Mouse (Mus musculus): ENCODE data around the gene Gm20388. TPM values are rescaled to one million over a fixed set of nuclear protein-coding genes. Genes with fewer than 3 reads are reported as not detected.
A peak's percentile ranks its signal among the peaks of the same experiment; 100 is the strongest.
"Not testable (repeated sequence)": the region's sequence is repeated elsewhere in the genome, so short reads cannot be mapped to it uniquely, and the experiment has no call there.

The Gm20388 gene
- polyA plus RNA-seq, 1 experiment from 2014 or later: 1.7 TPM

DNA sequence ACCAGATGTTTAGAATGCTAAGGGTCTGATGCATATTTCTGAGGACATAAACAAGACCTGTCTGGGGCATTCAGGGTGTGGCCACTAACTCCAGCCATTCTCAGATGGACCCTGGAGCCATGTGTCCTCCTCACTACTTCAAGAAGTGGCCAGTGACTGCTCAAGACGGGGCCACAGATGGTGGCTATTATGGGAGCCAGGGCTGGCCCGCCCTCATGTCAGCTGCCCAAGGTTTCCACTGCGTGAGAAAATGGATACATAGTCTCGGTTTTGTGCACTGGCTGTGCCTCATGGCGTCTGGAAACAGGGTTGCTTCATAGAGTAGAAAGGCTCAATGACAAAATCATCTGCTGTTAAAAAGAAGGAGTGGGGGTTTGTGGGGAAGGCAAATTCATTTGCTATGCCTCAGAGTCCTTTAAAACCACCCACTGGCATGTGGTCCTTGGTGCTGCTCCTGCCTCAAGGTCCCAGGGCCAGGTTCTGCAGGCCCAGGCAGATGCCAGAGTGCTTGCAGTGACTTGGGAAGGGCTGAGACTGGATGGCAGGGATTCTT is 1222.4 kb downstream of the Gm20388 start:
- no peaks in the 10 kb centered on the region for H3K36me3 ChIP-seq
- no peak for DNase-seq (ENCODE audit: low spot score)
- H3K27me3 ChIP-seq (ENCODE audit: insufficient read depth, poor library complexity, severe bottlenecking): peaks cover 65% of the 10 kb centered on the region
- peaks cover 13% of the 10 kb centered on the region for H3K4me1 ChIP-seq (replicated peaks)
- H3K9me3 ChIP-seq: peaks cover 9% of the 10 kb centered on the region
- H3K4me3 ChIP-seq: no peak overlapping the region
- WGBS: 68% methylated on average over 5 of the region's 5 CpGs
- no peak overlapping the region for H3K27ac ChIP-seq

DNA sequence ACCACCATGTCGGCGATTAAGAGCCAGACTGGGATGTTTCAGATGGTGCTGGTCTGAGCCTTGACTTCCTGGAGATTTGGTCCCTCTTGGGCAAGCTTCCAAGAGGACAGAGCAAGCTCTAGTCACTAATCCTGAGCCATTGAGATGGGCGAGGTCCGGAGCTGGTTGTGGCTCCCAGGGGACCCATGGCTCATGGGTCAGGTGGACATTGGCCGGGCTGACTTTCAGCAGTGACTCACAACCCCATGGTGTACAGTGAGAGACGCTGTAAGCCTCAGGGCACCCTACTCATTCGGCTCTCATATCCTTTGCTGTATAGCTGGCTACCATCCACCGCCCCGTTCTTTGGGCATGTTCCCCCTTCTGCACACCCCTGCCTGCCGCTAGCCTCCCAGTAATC is 1223.5 kb downstream of the Gm20388 start:
- Histone ChIP-seq H3K36me3 (no peaks in the 10 kb centered on the region), H3K4me3 (no peak overlapping the region), H3K4me1 (replicated peaks) (peaks cover 2% of the 10 kb centered on the region; the same call in 1 of the 2 replicates), H3K27me3 (ENCODE audit: insufficient read depth, poor library complexity, severe bottlenecking) (peaks cover 55% of the 10 kb centered on the region), H3K9me3 (peaks cover 14% of the 10 kb centered on the region), H3K27ac (no peak overlapping the region)
- 87% methylated on average over 10 of the region's 10 CpGs for WGBS
- no peak for DNase-seq (ENCODE audit: low spot score)

DNA sequence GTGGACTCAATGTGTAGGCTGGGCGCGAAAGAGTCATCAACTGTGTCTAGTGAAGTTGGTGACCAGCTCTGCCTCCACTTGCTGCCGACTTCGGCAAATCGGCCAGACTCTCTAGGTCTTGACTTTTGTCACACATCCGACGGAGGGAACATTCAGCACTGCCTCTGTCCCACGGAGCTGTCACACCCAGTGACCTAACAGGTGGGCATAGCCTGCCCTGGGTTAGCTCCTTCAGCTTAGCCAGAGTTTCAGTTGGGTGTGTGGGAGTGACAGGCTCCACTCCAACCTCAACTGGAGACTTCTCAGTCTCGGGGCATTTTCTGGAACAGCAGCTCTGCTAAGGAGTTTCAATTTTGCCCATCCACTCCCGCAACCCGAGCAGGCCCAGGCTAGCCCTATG is 1223.9 kb downstream of the Gm20388 start:
- Histone ChIP-seq H3K9me3 (peaks cover 14% of the 10 kb centered on the region), H3K27me3 (ENCODE audit: insufficient read depth, poor library complexity, severe bottlenecking) (peaks cover 51% of the 10 kb centered on the region), H3K36me3 (no peaks in the 10 kb centered on the region), H3K4me1 (replicated peaks) (no peaks in the 10 kb centered on the region), H3K4me3 (no peak overlapping the region), H3K27ac (no peak overlapping the region)
- 88% methylated on average over 11 of the region's 11 CpGs for WGBS
- DNase-seq (ENCODE audit: low spot score): no peak

- Histone ChIP-seq H3K9me3 (peaks cover 14% of the 10 kb centered on the region), H3K27ac (no peak overlapping the region), H3K4me3 (no peak overlapping the region), H3K27me3 (ENCODE audit: insufficient read depth, poor library complexity, severe bottlenecking) (peaks cover 28% of the 10 kb centered on the region), H3K36me3 (no peaks in the 10 kb centered on the region), H3K4me1 (replicated peaks) (no peaks in the 10 kb centered on the region)
- WGBS: 93% methylated on average over 6 of the region's 6 CpGs
- DNase-seq (ENCODE audit: low spot score): no peak
Observed at GRCm38 (mm10) chr8:121136856-121137255, 1226.2 kb downstream of the Gm20388 start.

GRCm38 (mm10) chr8:121145457-121146134 is 1235.0 kb downstream of the Gm20388 start:
- not testable (repeated sequence) for H3K36me3 ChIP-seq; H3K4me3 ChIP-seq; H3K27ac ChIP-seq; H3K9me3 ChIP-seq; H3K4me1 ChIP-seq (replicated peaks); DNase-seq (ENCODE audit: low spot score)
- 78% methylated on average over 5 of the region's 6 CpGs for WGBS
- peaks cover 35% of the 10 kb centered on the region for H3K27me3 ChIP-seq (ENCODE audit: insufficient read depth, poor library complexity, severe bottlenecking)

- Histone ChIP-seq H3K36me3 (no peaks in the 10 kb centered on the region), H3K27me3 (ENCODE audit: insufficient read depth, poor library complexity, severe bottlenecking) (peaks cover 30% of the 10 kb centered on the region), H3K4me3 (no peak overlapping the region), H3K9me3 (no peaks in the 10 kb centered on the region), H3K4me1 (replicated peaks) (0 out of 2 replicates have a peak, but pooled peaks cover 6% of the 10 kb centered on the region), H3K27ac (no peak overlapping the region)
- no peak for DNase-seq (ENCODE audit: low spot score)
- WGBS: 48% methylated on average over 8 of the region's 8 CpGs
Observed at GRCm38 (mm10) chr8:121148573-121149083, 1238.0 kb downstream of the Gm20388 start.

DNA sequence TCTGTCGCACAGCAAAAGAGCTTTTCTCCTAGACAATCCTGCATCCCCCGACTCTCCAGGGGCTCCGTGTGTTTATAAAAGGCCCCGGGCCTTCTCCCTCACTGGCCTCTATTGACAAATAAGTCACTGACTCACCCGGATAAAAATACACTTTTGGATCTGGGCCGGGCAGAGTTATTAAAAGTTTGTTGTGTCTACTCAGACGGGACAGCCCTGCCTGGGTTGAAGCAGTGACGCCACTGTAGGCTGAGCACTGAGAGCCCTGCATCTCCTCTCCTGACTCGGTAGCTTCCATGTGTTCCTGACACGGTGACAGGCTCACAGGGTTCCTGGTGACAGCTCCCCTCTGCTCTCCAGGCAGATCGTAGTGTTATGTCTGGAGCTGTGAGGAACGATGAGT is 1241.8 kb downstream of the Gm20388 start:
- H3K27ac ChIP-seq: no peak overlapping the region
- 0 out of 2 replicates have a peak, but pooled peaks cover 6% of the 10 kb centered on the region for H3K4me1 ChIP-seq (replicated peaks)
- H3K9me3 ChIP-seq: no peaks in the 10 kb centered on the region
- no peak for DNase-seq (ENCODE audit: low spot score)
- no peak overlapping the region for H3K4me3 ChIP-seq
- 66% methylated on average over 12 of the region's 12 CpGs for WGBS
- no peaks in the 10 kb centered on the region for H3K36me3 ChIP-seq
- peaks cover 26% of the 10 kb centered on the region for H3K27me3 ChIP-seq (ENCODE audit: insufficient read depth, poor library complexity, severe bottlenecking)

DNA sequence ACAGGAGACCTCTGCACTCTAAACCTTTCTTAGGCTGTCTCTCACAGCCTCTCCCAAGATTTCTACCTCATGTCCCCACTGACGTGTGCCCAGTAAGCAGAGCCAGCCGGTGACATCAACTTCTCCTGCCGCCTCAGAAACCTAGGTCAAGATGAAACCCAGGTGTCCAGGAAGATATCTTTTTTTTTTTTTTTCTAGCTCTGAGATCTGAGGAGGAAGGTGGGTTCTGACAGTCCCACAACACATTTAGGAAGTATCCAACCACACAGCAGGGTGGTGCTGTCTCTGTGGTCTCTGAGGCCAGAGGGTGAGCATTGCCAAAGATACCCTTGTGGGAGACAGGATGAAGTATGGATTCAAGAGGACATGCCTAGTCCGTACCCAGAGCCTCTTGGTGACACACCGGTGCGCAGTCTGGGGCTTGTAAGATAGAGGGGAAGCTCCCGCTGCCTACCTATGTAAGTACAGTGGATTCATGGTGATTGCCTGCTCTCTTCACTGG is 1246.4 kb downstream of the Gm20388 start:
- Histone ChIP-seq H3K9me3 (no peaks in the 10 kb centered on the region), H3K36me3 (no peaks in the 10 kb centered on the region), H3K27me3 (ENCODE audit: insufficient read depth, poor library complexity, severe bottlenecking) (peaks cover 6% of the 10 kb centered on the region; the same call in 1 of the 2 replicates), H3K4me3 (no peak overlapping the region), H3K27ac (no peak overlapping the region), H3K4me1 (replicated peaks) (0 out of 2 replicates have a peak, but pooled peaks cover 3% of the 10 kb centered on the region)
- no peak for DNase-seq (ENCODE audit: low spot score)
- WGBS: 91% methylated on average over 7 of the region's 7 CpGs

DNA sequence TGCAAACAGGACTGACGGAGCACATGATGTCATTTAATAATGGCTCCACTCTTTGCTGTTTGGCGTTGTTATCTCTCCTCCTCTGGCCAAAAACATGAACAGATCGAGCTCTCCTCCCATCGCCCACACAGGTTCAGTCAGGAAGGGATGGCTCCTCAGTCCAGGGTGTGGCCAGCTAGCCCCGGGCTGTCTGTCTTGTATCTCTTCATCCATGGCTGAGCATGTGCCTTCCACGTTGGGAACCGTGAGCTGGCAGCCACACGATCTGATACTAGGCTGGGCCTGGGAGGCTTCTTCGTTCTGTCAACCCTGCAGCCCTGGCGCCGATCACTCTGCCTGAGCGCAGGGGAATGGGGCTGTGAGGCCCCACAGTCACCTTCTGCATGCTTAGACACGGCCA is 1248.2 kb downstream of the Gm20388 start:
- Histone ChIP-seq H3K4me3 (no peak overlapping the region), H3K9me3 (no peaks in the 10 kb centered on the region), H3K4me1 (replicated peaks) (peaks cover 3% of the 10 kb centered on the region; the same call in 1 of the 2 replicates), H3K27me3 (ENCODE audit: insufficient read depth, poor library complexity, severe bottlenecking) (peaks cover 10% of the 10 kb centered on the region; the same call in 1 of the 2 replicates), H3K27ac (0 out of 2 replicates have a peak overlapping the region, but pooled peaks have one; percentile 2), H3K36me3 (no peaks in the 10 kb centered on the region)
- DNase-seq (ENCODE audit: low spot score): no peak
- 86% methylated on average over 13 of the region's 13 CpGs for WGBS

DNA sequence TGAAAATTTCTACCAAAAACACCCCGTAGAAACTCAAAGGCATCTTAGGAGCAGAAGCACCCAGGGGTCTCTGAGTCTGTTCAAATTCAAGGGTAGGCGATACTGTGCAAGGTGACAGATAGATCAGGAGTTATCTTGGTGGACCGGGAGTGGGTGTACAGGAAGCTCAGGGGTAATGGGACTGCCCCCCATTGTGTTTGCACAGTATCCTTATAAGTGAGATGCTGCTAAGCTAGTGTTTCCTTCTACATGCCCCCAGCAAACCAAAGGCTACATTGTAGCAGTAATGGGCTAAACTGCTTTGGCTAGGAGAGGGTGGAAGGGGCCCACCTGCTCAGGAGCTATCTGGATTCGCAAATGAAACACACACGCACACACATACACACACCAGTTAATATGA is 1250.8 kb downstream of the Gm20388 start:
- peaks cover 10% of the 10 kb centered on the region; the same call in 1 of the 2 replicates for H3K27me3 ChIP-seq (ENCODE audit: insufficient read depth, poor library complexity, severe bottlenecking)
- H3K4me1 ChIP-seq (replicated peaks): peaks cover 16% of the 10 kb centered on the region
- no peak for DNase-seq (ENCODE audit: low spot score)
- H3K4me3 ChIP-seq: no peak overlapping the region
- 95% methylated on average over 5 of the region's 5 CpGs for WGBS
- no peaks in the 10 kb centered on the region for H3K9me3 ChIP-seq
- H3K27ac ChIP-seq: no peak overlapping the region
- H3K36me3 ChIP-seq: no peaks in the 10 kb centered on the region

- WGBS: 73% methylated on average over 4 of the region's 4 CpGs
- Histone ChIP-seq H3K27me3 (ENCODE audit: insufficient read depth, poor library complexity, severe bottlenecking) (peaks cover 10% of the 10 kb centered on the region; the same call in 1 of the 2 replicates), H3K9me3 (no peaks in the 10 kb centered on the region)
Observed at GRCm38 (mm10) chr8:121162413-121162812, 1251.8 kb downstream of the Gm20388 start.

GRCm38 (mm10) chr8:121162906-121163695 is 1252.5 kb downstream of the Gm20388 start:
- H3K4me3 ChIP-seq: no peak overlapping the region
- 82% methylated on average over 11 of the region's 11 CpGs for WGBS
- H3K27me3 ChIP-seq (ENCODE audit: insufficient read depth, poor library complexity, severe bottlenecking): peaks cover 13% of the 10 kb centered on the region; the same call in 1 of the 2 replicates
- peaks cover 28% of the 10 kb centered on the region for H3K4me1 ChIP-seq (replicated peaks)
- H3K27ac ChIP-seq: no peak overlapping the region; the same call in 1 of the 2 replicates
- H3K36me3 ChIP-seq: no peaks in the 10 kb centered on the region
- no peaks in the 10 kb centered on the region for H3K9me3 ChIP-seq
- DNase-seq (ENCODE audit: low spot score): no peak

More at GRCm38 (mm10) chr8:121162413-121162812, 1251.8 kb downstream of the Gm20388 start:
- no peak overlapping the region for H3K4me3 ChIP-seq
- no peak overlapping the region for H3K27ac ChIP-seq
- no peaks in the 10 kb centered on the region for H3K36me3 ChIP-seq
- peaks cover 22% of the 10 kb centered on the region for H3K4me1 ChIP-seq (replicated peaks)
- DNase-seq (ENCODE audit: low spot score): no peak

All from hindbrain, embryonic 10.5 days (tissue).